7 mouse cellular contexts compared by ENCODE assay signal in the genomic region with DNA sequence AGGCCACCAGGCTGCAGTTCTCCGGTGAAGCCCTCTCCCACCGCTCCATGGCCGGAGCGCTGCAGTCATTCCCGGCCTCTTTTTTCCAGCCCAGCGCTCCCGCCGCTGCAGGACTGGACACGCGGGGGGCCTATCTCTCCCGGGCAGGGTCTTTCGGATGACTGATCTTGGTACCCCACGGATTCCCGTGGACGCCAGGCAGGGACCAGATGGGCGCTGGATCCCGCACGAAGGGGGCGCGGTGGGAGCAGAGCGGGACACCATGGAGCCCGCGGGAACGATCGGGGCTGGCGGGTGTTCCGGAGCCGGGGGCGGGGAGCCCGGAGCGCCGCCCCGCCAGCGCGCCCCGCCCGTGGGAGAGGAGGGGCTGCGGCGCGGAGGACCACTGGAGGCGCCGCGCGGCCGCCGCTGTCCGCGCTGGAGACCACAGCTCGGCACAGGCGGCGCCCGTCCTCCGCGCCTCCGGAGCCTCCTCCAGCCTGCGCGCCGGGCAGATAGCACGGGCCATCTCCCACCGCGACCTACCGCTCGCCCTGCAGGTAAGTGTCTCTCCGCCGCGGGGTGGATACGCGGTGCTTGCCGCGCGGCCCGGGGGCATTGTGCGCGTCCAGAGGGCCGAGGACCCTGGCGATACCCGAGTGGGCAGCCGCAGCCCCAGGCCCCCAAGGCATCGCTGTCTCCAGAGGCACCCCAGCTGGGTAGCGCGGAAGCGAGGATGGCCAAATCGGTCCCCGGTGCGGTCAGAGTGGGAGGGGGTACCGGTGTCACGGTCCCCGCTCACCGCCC. TPM values are rescaled to one million over a fixed set of nuclear protein-coding genes. Genes with fewer than 3 reads are reported as not detected.
DNase-seq lines count a peak whose midpoint lies in the region; ATAC-seq lines count a peak whose summit lies in the region.

Gene Osbpl6, plus strand, starts transcription at position 358 of the 786 bp plus-strand sequence.

- peak within 1 kb of the TSS; percentile 93 for H3K4me2 ChIP-seq in intestine, embryonic 16.5 days (ENCODE audit: low read depth, low read length)

- intact Hi-C loops in left cerebral cortex, postnatal 36 days (cut with DNase I), result loop anchor here (2.0 kb wide), 1 partner anchor 36 kb away; no protein-coding TSS in a partner anchor

- no peaks in the 10 kb centered on the region for H3K27me3 ChIP-seq in intestine, embryonic 16.5 days (replicated peaks; ENCODE audit: control insufficient read depth, insufficient read depth, low read length)

- H3K36me3 ChIP-seq in intestine, embryonic 16.5 days (ENCODE audit: control insufficient read depth, insufficient read depth, low read length), result no peaks in the 10 kb centered on the region

- peaks cover 4% of the 10 kb centered on the region; the same call in 1 of the 2 replicates for H3K4me1 ChIP-seq in intestine, embryonic 16.5 days (ENCODE audit: control insufficient read depth, insufficient read depth, low read length)

- peak within 1 kb of the TSS; percentile 88 for H3K9ac ChIP-seq in intestine, embryonic 16.5 days (ENCODE audit: low read depth, low read length)

- under 1% methylated on average over 79 of the region's 89 CpGs for WGBS in intestine, embryonic 16.5 days

- peak; percentile 85 for DNase-seq in adrenal gland, postnatal 25 days
- peak; percentile 61 for DNase-seq in embryo, embryonic 11.5 days (ENCODE audit: low read depth, low spot score)
- no peak for DNase-seq in gonadal fat pad, adult 2 months (ENCODE audit: low read depth)
- peak; percentile 74 to 87 for DNase-seq in left cerebral cortex, postnatal 36 days (ENCODE audit: low spot score in 2 of 2)
- peak; percentile 76 for DNase-seq in mesoderm, embryonic 11.5 days (ENCODE audit: low read depth, low spot score)
- DNase-seq in skeletal muscle tissue, adult 2 months (ENCODE audit: low read depth, low spot score), result peak; percentile 64

- H3K9me3 ChIP-seq in intestine, embryonic 16.5 days (ENCODE audit: control insufficient read depth, low read length), result no peaks in the 10 kb centered on the region

- peak; percentile 95 for ATAC-seq in intestine, embryonic 16.5 days

- H3K4me3 ChIP-seq in intestine, embryonic 16.5 days (ENCODE audit: low read length), result peak within 1 kb of the TSS; percentile 94

- peak within 1 kb of the TSS; percentile 69 for H3K27ac ChIP-seq in intestine, embryonic 16.5 days (ENCODE audit: low read length)

RNA-seq across cellular contexts. Expression of gene Osbpl6, which starts in this region (rescaled TPM):
- total RNA-seq in adrenal gland, postnatal 25 days (2021), result 23.9 and 31.9 TPM in 2 replicates
- 10.4 and 15.5 TPM in 2 replicates for polyA plus RNA-seq in gonadal fat pad, adult 2 months (2012; rRNA removed)
- 9.4 and 10.3 TPM in 2 replicates for polyA plus RNA-seq in intestine, embryonic 16.5 days (2015; fragmentation: Nextera tagmentation; extraction: Ambion mirVana)
- total RNA-seq in left cerebral cortex, postnatal 36 days (2021), result 10 to 100 TPM; 43.0 to 60.1 TPM
